Mouse (Mus musculus) hindbrain, embryonic 10.5 days (tissue): ENCODE measurements at regions not wholly inside any gene's neighbourhood (a gene's known extent, or its start where the extent isn't known, plus 50 kb on each side); places are given as distances from the start of the nearest gene placed in this dataset.

ENCODE experiments used
- DNase-seq: peaks from one replicate; pipeline ENCODE4 v3.0.0-alpha.2; 2017; ENCODE audit warnings: low spot score
- H3K27ac ChIP-seq: fragments of 300-500 bp; sonication (generic); 2 replicates; pipeline ENCODE4 v1.5.1; 2016; ENCODE audit warnings: mild to moderate bottlenecking, moderate library complexity
- H3K27me3 ChIP-seq: fragments of 300-500 bp; sonication (generic); 2 replicates; pipeline ENCODE4 v1.6.1; 2016; ENCODE audit warnings: mild to moderate bottlenecking; ENCODE audit not compliant: poor library complexity, insufficient read depth, severe bottlenecking
- H3K36me3 ChIP-seq: fragments of 300-500 bp; sonication (generic); 2 replicates; pipeline ENCODE4 v1.6.1; 2016; ENCODE audit warnings: mild to moderate bottlenecking, moderate library complexity
- H3K4me1 ChIP-seq: fragments of 300-500 bp; sonication (generic); replicated peaks from 2 replicates; pipeline ENCODE4 v1.6.1; 2016; ENCODE audit warnings: mild to moderate bottlenecking
- H3K4me3 ChIP-seq: fragments of 300-500 bp; sonication (generic); 2 replicates; pipeline ENCODE4 v1.5.1; 2016; ENCODE audit warnings: mild to moderate bottlenecking, moderate library complexity
- H3K9me3 ChIP-seq: fragments of 300-500 bp; sonication (generic); 2 replicates; pipeline ENCODE4 v1.6.1; 2016; ENCODE audit warnings: mild to moderate bottlenecking, moderate library complexity
- WGBS: fragments of 180-500 bp; shearing (Covaris S2); methylation state at CpG from one replicate; pipeline ENCODE4 v1.1.7; 2016; 5-methylcytosine and 5-hydroxymethylcytosine counted together

DNA sequence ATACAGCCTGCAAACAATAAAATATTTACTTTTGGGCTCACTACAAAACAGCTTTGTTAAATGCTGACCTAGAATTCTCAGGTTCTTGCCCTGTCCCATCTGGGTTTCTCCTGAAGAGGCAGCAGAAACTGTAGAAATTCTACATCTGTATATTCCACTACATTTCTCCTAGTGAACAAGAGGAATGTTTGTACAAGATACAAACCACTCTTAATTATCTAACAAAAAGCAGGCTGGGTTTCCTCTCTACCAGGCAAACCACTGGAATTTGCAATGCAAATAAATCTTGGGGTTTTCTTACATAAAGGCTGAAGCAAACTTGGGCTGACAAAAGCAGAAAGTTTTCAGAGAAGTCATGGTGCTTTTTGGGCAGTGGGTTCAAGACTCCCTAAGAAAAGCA is 67.7 kb upstream of the Magi3 start:
- Histone ChIP-seq H3K9me3 (no peaks in the 10 kb centered on the region), H3K4me3 (no peak overlapping the region), H3K27me3 (no peaks in the 10 kb centered on the region), H3K27ac (no peak overlapping the region), H3K36me3 (no peaks in the 10 kb centered on the region), H3K4me1 (no peaks in the 10 kb centered on the region)
- DNase-seq: no peak

DNA sequence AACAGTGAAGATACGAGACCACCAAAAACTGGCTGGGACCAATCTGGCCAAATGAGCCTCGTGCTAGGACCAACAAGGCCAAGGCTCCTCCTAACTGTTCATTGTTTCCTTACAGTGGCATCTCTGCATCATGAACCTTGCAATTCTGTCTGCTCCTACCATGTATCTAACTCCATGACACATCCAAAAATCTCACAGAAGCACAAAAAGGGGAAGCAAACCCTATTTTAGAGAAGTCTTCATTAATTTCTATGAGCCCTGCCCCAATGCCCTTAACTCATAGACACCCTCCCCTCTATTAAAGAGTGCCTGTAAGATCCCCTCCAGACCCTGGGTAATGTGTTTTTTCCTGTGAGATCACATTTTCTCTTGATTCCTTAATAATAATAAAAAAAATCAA is 64.8 kb upstream of the Magi3 start:
- no peaks in the 10 kb centered on the region for H3K9me3 ChIP-seq
- H3K4me3 ChIP-seq: no peak overlapping the region
- no peak for DNase-seq
- H3K4me1 ChIP-seq: no peaks in the 10 kb centered on the region
- H3K36me3 ChIP-seq: no peaks in the 10 kb centered on the region
- H3K27me3 ChIP-seq: no peaks in the 10 kb centered on the region
- no peak overlapping the region for H3K27ac ChIP-seq
- 92% methylated on average over 2 of the region's 2 CpGs for WGBS

DNA sequence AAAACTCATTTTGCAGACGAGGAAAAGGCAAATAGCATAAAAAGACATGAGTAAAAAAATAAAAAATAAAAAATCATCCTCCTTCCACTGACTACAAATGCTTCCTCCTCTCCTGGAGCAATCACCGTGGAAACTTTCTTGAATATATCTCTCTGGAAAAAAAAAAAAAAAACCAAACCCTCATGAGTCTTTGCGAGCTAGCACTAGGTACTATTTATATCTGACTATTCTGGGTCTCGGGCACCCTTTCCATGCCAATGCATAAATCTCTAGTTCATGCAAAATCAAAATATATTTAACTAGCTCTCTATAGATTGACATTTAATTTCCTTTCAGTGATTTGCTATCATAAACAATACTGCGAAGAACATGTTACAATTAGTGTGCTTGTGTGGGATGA is 63.7 kb upstream of the Magi3 start:
- WGBS: 89% methylated on average over 5 of the region's 5 CpGs
- no peaks in the 10 kb centered on the region for H3K4me1 ChIP-seq

GRCm38 (mm10) chr3:104279505-104279904 is 59.3 kb upstream of the Magi3 start:
- H3K9me3 ChIP-seq: no peaks in the 10 kb centered on the region
- H3K36me3 ChIP-seq: no peaks in the 10 kb centered on the region
- peaks cover 9% of the 10 kb centered on the region for H3K4me1 ChIP-seq
- DNase-seq: no peak
- H3K4me3 ChIP-seq: no peak overlapping the region
- H3K27ac ChIP-seq: no peak overlapping the region
- no peaks in the 10 kb centered on the region for H3K27me3 ChIP-seq
- WGBS: 85% methylated on average over 6 of the region's 6 CpGs

More for the DNA sequence above, 63.7 kb upstream of the Magi3 start:
- DNase-seq: no peak
- no peak overlapping the region for H3K4me3 ChIP-seq
- no peak overlapping the region for H3K27ac ChIP-seq
- H3K9me3 ChIP-seq: no peaks in the 10 kb centered on the region
- no peaks in the 10 kb centered on the region for H3K27me3 ChIP-seq
- H3K36me3 ChIP-seq: no peaks in the 10 kb centered on the region

DNA sequence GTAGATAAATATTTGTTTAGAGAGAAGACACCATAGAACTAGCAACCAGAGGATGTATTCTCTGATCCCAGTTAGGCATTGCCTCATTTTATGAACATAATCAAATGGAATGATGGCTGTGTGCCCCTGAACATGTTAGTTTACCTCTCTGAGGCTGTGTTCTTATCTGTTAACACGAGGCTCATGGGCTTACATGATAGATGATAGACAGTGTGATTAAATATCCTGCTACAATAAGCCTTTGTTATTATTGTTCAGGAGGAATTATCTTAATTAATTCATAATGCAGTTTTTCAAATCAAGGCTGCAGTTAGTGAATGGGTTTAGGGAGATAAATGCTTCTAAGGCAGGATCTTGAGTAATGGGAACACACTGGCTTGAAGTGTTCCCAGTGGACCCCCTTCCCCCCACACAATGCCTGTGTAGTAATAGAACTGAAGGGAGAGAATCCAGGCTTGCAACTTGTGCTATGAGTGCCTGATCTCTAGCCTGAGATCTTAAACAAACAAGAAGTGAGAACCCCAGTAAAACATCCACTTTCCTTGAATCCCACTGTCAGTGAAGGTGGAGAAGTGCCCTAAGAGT is 54.6 kb upstream of the Magi3 start:
- H3K27me3 ChIP-seq: no peaks in the 10 kb centered on the region
- H3K4me3 ChIP-seq: no peak overlapping the region
- H3K36me3 ChIP-seq: no peaks in the 10 kb centered on the region
- no peak overlapping the region for H3K27ac ChIP-seq
- peaks cover 13% of the 10 kb centered on the region for H3K4me1 ChIP-seq
- no peak for DNase-seq
- H3K9me3 ChIP-seq: no peaks in the 10 kb centered on the region
- 84% methylated on average over 1 of the region's 1 CpGs for whole genome bisulfite sequencing

DNA sequence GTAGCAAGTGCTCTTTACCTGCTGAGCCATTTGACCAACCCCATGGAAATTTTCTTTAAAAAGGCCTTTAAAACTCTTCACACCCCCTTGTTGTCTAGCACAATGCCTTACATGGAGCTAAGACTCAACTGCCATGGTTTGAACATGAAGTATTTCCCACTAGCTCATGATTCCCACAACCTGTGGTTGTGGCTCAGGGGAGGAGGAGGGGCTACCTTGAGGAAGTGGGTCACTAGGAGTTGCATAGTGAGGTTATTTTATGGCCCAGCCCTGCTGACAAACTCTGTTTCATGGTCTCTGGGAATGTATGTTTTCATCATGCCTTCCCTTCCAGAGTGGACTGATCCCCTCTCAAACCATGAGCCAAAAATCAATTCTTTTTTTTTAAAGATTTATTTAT is 53.9 kb upstream of the Magi3 start:
- H3K27me3 ChIP-seq: no peaks in the 10 kb centered on the region
- H3K9me3 ChIP-seq: no peaks in the 10 kb centered on the region
- peaks cover 13% of the 10 kb centered on the region for H3K4me1 ChIP-seq
- H3K4me3 ChIP-seq: no peak overlapping the region
- H3K27ac ChIP-seq: no peak overlapping the region
- H3K36me3 ChIP-seq: no peaks in the 10 kb centered on the region
- DNase-seq: no peak
